Comparison of ENCODE assay signal across 8 mouse cellular contexts in the genomic region with DNA sequence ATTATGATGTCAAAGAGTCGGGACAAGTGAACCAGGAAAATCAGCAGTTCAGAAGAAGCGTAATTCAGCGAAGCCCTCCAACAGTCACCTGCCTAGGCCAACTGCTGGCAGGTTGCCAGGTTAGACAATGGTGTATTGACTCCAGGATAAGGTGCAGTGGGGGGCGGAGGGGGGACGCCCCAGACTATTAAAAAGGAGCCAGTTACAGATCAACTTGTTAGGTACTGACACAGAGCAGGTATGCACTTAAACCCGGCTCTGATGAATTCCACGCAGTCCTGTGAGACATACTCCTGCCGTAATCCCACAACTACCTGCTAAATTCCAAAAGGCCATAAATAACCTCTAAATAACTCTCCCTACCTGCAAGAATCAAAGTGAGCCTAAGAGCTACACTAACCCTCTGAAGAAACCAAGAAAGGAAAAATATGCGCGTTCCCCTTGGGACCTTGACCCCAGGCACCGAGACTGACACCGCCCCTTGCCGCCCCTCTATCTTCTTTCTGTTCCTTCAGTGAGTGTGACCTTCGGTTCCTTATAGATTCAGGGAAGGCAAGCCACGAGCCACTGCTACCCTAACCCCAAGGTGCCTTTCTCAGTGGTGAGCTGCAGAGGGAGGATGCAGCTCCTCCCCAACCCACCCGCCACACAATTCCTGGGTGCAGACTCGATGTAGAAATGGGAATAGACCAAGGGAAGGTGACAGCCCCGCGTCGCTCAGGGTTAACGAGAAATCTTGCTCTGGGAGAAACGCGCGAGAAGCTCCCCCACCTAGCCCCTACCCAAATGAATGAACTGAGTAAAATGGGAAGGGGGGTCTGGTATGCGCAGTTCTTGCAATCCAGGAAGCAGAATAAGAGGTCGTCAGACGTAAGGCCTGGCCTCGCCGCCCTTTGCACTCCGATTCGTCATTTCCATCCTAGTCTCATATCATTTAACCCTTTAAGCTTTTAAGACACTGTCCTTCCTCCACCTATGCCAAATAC. TPM values are rescaled to one million over a fixed set of nuclear protein-coding genes. Genes with fewer than 3 reads are reported as not detected.
DNase-seq lines count a peak whose midpoint lies in the region; ATAC-seq and TF ChIP-seq lines count a peak whose summit lies in the region.

No protein-coding gene starts in this region.

- H3K27ac ChIP-seq in heart, embryonic 15.5 days = peak overlapping the region; percentile 97
- peak overlapping the region; percentile 100 for H3K27ac ChIP-seq in liver, postnatal 0 days (ENCODE audit: low read depth)
- H3K27ac ChIP-seq in neural tube, embryonic 14.5 days (ENCODE audit: low read depth, low read length) = peak overlapping the region; percentile 98

- H3K9me3 ChIP-seq in heart, embryonic 15.5 days (replicated peaks) = no peaks in the 10 kb centered on the region
- no peaks in the 10 kb centered on the region for H3K9me3 ChIP-seq in liver, postnatal 0 days (ENCODE audit: low read length)
- H3K9me3 ChIP-seq in neural tube, embryonic 14.5 days (ENCODE audit: control insufficient read depth, low read length) = no peaks in the 10 kb centered on the region

- H3K9ac ChIP-seq in heart, embryonic 15.5 days = peak overlapping the region; percentile 96
- peak overlapping the region; percentile 98 for H3K9ac ChIP-seq in liver, postnatal 0 days (replicated peaks)
- peak overlapping the region; percentile 91 for H3K9ac ChIP-seq in neural tube, embryonic 14.5 days (replicated peaks; ENCODE audit: low read depth, low read length)

- no peaks in the 10 kb centered on the region for H3K27me3 ChIP-seq in heart, embryonic 15.5 days
- H3K27me3 ChIP-seq in liver, postnatal 0 days (ENCODE audit: insufficient read depth, low read length) = no peaks in the 10 kb centered on the region
- H3K27me3 ChIP-seq in neural tube, embryonic 14.5 days (ENCODE audit: control insufficient read depth, insufficient read depth, low read length) = no peaks in the 10 kb centered on the region

- H3K4me3 ChIP-seq in heart, embryonic 15.5 days = peak overlapping the region; percentile 88
- peak overlapping the region; percentile 97 for H3K4me3 ChIP-seq in liver, postnatal 0 days (ENCODE audit: low read depth, low read length)
- H3K4me3 ChIP-seq in neural tube, embryonic 14.5 days (ENCODE audit: low read depth, low read length) = peak overlapping the region; percentile 79

- H3K4me2 ChIP-seq in heart, embryonic 15.5 days = peak overlapping the region; percentile 88
- peak overlapping the region; percentile 86 for H3K4me2 ChIP-seq in liver, postnatal 0 days (ENCODE audit: low read depth, low read length)
- peak overlapping the region; percentile 85 for H3K4me2 ChIP-seq in neural tube, embryonic 14.5 days (ENCODE audit: low read depth, low read length)

- DNase-seq in CD8-positive naive resting alpha-beta T cell, adult 2 months (ENCODE audit: low read depth in 2 of 2, low spot score in 2 of 2) = peak; percentile 11 to 38
- peak; percentile 43 to 64 for DNase-seq in adrenal gland, postnatal 36 days
- DNase-seq in kidney, postnatal 14 days = peak; percentile 77
- peak; percentile 78 for DNase-seq in liver, postnatal 0 days
- DNase-seq in thymus, adult 18-20 months = peak; percentile 7 to 20

- TF ChIP-seq CTCF in liver, postnatal 0 days (IDR thresholded peaks at IDR 0.05; ENCODE audit: low read depth) = no peak

- under 1% methylated on average over 31 of the region's 31 CpGs for WGBS in heart, embryonic 15.5 days
- 3% methylated on average over 31 of the region's 31 CpGs for WGBS in liver, postnatal 0 days (ENCODE audit: insufficient replicate concordance)
- 2% methylated on average over 31 of the region's 31 CpGs for WGBS in neural tube, embryonic 14.5 days

- no peak for TF ChIP-seq EP300 in liver, postnatal 0 days (IDR thresholded peaks at IDR 0.05; ENCODE audit: low read depth)

- H3K4me1 ChIP-seq in heart, embryonic 15.5 days (replicated peaks) = peaks cover 36% of the 10 kb centered on the region
- H3K4me1 ChIP-seq in liver, postnatal 0 days (ENCODE audit: insufficient read depth) = peaks cover 45% of the 10 kb centered on the region
- peaks cover 14% of the 10 kb centered on the region; the same call in 1 of the 2 replicates for H3K4me1 ChIP-seq in neural tube, embryonic 14.5 days (ENCODE audit: control insufficient read depth, insufficient read depth, low read length)

- peak; percentile 9 for ATAC-seq in erythroid progenitor cell, adult 5-6 weeks (replicated peaks; ENCODE audit: low FRiP score, poor library complexity, severe bottlenecking)
- ATAC-seq in heart, embryonic 15.5 days (replicated peaks; ENCODE audit: insufficient number of reproducible peaks, insufficient read depth, low FRiP score, low read depth) = no peak
- peak; percentile 8; the same call in 1 of the 2 replicates for ATAC-seq in liver, postnatal 0 days
- peak; percentile 15; the same call in 1 of the 2 replicates for ATAC-seq in neural tube, embryonic 14.5 days (ENCODE audit: low read depth)

- no peaks in the 10 kb centered on the region for H3K36me3 ChIP-seq in heart, embryonic 15.5 days
- 0 out of 2 replicates have a peak, but pooled peaks cover 2% of the 10 kb centered on the region for H3K36me3 ChIP-seq in liver, postnatal 0 days (replicated peaks; ENCODE audit: insufficient read depth, low read length)
- H3K36me3 ChIP-seq in neural tube, embryonic 14.5 days (ENCODE audit: control insufficient read depth, insufficient read depth, low read length) = no peaks in the 10 kb centered on the region

RNA-seq across cellular contexts. Expression of gene Cltc, which starts 0.9 kb away (rescaled TPM):
- total RNA-seq in adrenal gland, postnatal 36 days (2021) = 100 to 1,000 TPM; 291 to 302 TPM
- 369 and 390 TPM in 2 replicates for total RNA-seq in erythroid progenitor cell, adult 5-6 weeks (2015; ENCODE audit: low replicate concordance)
- total RNA-seq in erythroid progenitor cell, adult 5-6 weeks (2017; ENCODE audit: low replicate concordance) = 282 and 302 TPM in 2 replicates
- 103 and 118 TPM in 2 replicates for polyA plus RNA-seq in heart, embryonic 15.5 days (2015; fragmentation: Nextera tagmentation; extraction: Ambion mirVana)
- polyA plus RNA-seq in liver, postnatal 0 days (2015; fragmentation: Nextera tagmentation; extraction: Ambion mirVana) = 34.1 and 42.4 TPM in 2 replicates
- 208 and 258 TPM in 2 replicates for polyA plus RNA-seq in neural tube, embryonic 14.5 days (2014; fragmentation: Nextera tagmentation; extraction: Ambion mirVana)

RNA-seq across cellular contexts. Expression of gene Dhx40, which starts 51.1 kb away (rescaled TPM):
- 10 to 100 TPM; 29.6 to 38.3 TPM for total RNA-seq in adrenal gland, postnatal 36 days (2021)
- 11.5 and 26.8 TPM in 2 replicates for total RNA-seq in erythroid progenitor cell, adult 5-6 weeks (2015; ENCODE audit: low replicate concordance)
- 20.6 and 22.7 TPM in 2 replicates for total RNA-seq in erythroid progenitor cell, adult 5-6 weeks (2017; ENCODE audit: low replicate concordance)
- 13.7 and 15.5 TPM in 2 replicates for polyA plus RNA-seq in heart, embryonic 15.5 days (2015; fragmentation: Nextera tagmentation; extraction: Ambion mirVana)
- 7.8 and 8.0 TPM in 2 replicates for polyA plus RNA-seq in liver, postnatal 0 days (2015; fragmentation: Nextera tagmentation; extraction: Ambion mirVana)
- polyA plus RNA-seq in neural tube, embryonic 14.5 days (2014; fragmentation: Nextera tagmentation; extraction: Ambion mirVana) = 19.3 and 21.9 TPM in 2 replicates

Comparison
In these comparisons a context has a peak if more than half of its experiments do, and no peak if none do; other contexts are left out.
1. DNase-seq: peak in every context shown above with its lines; median percentile 78 in liver, postnatal 0 days; 77 in kidney, postnatal 14 days; 54 in adrenal gland, postnatal 36 days; 24 in CD8-positive naive resting alpha-beta T cell, adult 2 months; 14 in thymus, adult 18-20 months.